Mouse (Mus musculus) myocyte (in vitro differentiated cells): ENCODE measurements around the gene Rbpjl.

Experiments used
- POLR2A ChIP-seq: IDR thresholded peaks from one replicate; pipeline ENCODE4 v1.6.1; 2011; ENCODE audit warnings: low read depth, mild to moderate bottlenecking, control low read depth, moderate library complexity; ENCODE audit not compliant: insufficient read length
- POLR2AphosphoS2 ChIP-seq: IDR thresholded peaks from one replicate; pipeline ENCODE4 v1.6.1; 2011; ENCODE audit warnings: low read depth, control low read depth; ENCODE audit not compliant: insufficient read length
- REST ChIP-seq: IDR thresholded peaks from one replicate; pipeline ENCODE4 v1.6.1; 2011; ENCODE audit warnings: mild to moderate bottlenecking, control low read depth, moderate library complexity; ENCODE audit not compliant: insufficient read depth, insufficient read length
- SRF ChIP-seq: IDR thresholded peaks from one replicate; pipeline ENCODE4 v1.6.1; 2011; ENCODE audit warnings: low read depth; ENCODE audit not compliant: control insufficient read depth, insufficient read length
- TCF3 ChIP-seq: IDR thresholded peaks from one replicate; pipeline ENCODE4 v1.6.1; 2011; ENCODE audit warnings: low read depth, control low read depth; ENCODE audit not compliant: insufficient read length

- TF ChIP-seq REST: no peak
- no peak for TF ChIP-seq POLR2A
- TF ChIP-seq POLR2AphosphoS2: no peak
- TF ChIP-seq SRF: no peak
- no peak for TF ChIP-seq TCF3
Observed at GRCm38 (mm10) chr2:164407708-164408107, 4.8 kb downstream of the Rbpjl start.
